Mouse (Mus musculus): ENCODE data around the gene Nrip3.

Gene Nrip3

GRCm38 (mm10) chr7:109767575-109768350 is 14.1 kb downstream of the Nrip3 start:
- in situ Hi-C loops (cut with MboI, MseI), result no loop called here

GRCm38 (mm10) chr7:109764009-109764408 is 17.8 kb downstream of the Nrip3 start:
- in situ Hi-C loops (cut with MboI, MseI), result no loop called here

- in situ Hi-C loops (cut with MboI, MseI), result no loop called here
These were observed 25.5 kb downstream of the Nrip3 start for GRCm38 (mm10) chr7:109756291-109756690.

GRCm38 (mm10) chr7:109754034-109754433 is 27.8 kb downstream of the Nrip3 start:
- in situ Hi-C loops (cut with MboI, MseI), result no loop called here

GRCm38 (mm10) chr7:109752008-109752925 is 29.6 kb downstream of the Nrip3 start, which contains the start of gene Tmem9b:
Gene Tmem9b (minus strand): TSS chr7:109752875.
- in situ Hi-C loops (cut with MboI, MseI), result no loop called here

- in situ Hi-C loops (cut with MboI, MseI), result no loop called here
These were observed 30.3 kb downstream of the Nrip3 start for GRCm38 (mm10) chr7:109751427-109752007.

- in situ Hi-C loops (cut with MboI, MseI), result no loop called here
These were observed 34.1 kb downstream of the Nrip3 start for GRCm38 (mm10) chr7:109747747-109748146.

GRCm38 (mm10) chr7:109741703-109742102 is 40.1 kb downstream of the Nrip3 start:
- in situ Hi-C loops (cut with MboI, MseI), result no loop called here

- in situ Hi-C loops (cut with MboI, MseI), result no loop called here
These were observed 40.8 kb downstream of the Nrip3 start for GRCm38 (mm10) chr7:109741060-109741459.

GRCm38 (mm10) chr7:109739822-109740370 is 41.9 kb downstream of the Nrip3 start:
- in situ Hi-C loops (cut with MboI, MseI), result no loop called here

- in situ Hi-C loops (cut with MboI, MseI), result no loop called here
These were observed 47.0 kb downstream of the Nrip3 start for GRCm38 (mm10) chr7:109734806-109735205.

- in situ Hi-C loops (cut with MboI, MseI), result no loop called here
These were observed 50.2 kb downstream of the Nrip3 start, which contains the start of gene Ascl3 for GRCm38 (mm10) chr7:109731626-109732025. Gene Ascl3 (minus strand): TSS chr7:109731726.

GRCm38 (mm10) chr7:109723697-109724096 is 58.1 kb downstream of the Nrip3 start, which contains the start of gene BC051019:
Gene BC051019 (minus strand): TSS chr7:109723850.
- in situ Hi-C loops (cut with MboI, MseI), result no loop called here

- in situ Hi-C loops (cut with MboI, MseI), result no loop called here
These were observed 58.7 kb downstream of the Nrip3 start for GRCm38 (mm10) chr7:109723114-109723513.

- in situ Hi-C loops (cut with MboI, MseI), result no loop called here
These were observed 59.2 kb downstream of the Nrip3 start for GRCm38 (mm10) chr7:109722618-109723017.

- in situ Hi-C loops (cut with MboI, MseI), result no loop called here
These were observed 62.5 kb downstream of the Nrip3 start for GRCm38 (mm10) chr7:109719286-109719685.

- in situ Hi-C loops (cut with MboI, MseI), result no loop called here
These were observed 68.3 kb downstream of the Nrip3 start for GRCm38 (mm10) chr7:109713434-109713982.

GRCm38 (mm10) chr7:109712198-109712597 is 69.6 kb downstream of the Nrip3 start:
- in situ Hi-C loops (cut with MboI, MseI), result no loop called here

GRCm38 (mm10) chr7:109710069-109710468 is 71.8 kb downstream of the Nrip3 start:
- in situ Hi-C loops (cut with MboI, MseI), result no loop called here

- in situ Hi-C loops (cut with MboI, MseI), result no loop called here
These were observed 72.9 kb downstream of the Nrip3 start for GRCm38 (mm10) chr7:109708961-109709382.

Data from regulatory T cell (primary cell).